Mouse (Mus musculus): ENCODE measurements around the gene Bfar.
"Not testable (repeated sequence)": the region's sequence is repeated elsewhere in the genome, so short reads cannot be mapped to it uniquely, and the experiment has no call there.

Bfar gene

DNA sequence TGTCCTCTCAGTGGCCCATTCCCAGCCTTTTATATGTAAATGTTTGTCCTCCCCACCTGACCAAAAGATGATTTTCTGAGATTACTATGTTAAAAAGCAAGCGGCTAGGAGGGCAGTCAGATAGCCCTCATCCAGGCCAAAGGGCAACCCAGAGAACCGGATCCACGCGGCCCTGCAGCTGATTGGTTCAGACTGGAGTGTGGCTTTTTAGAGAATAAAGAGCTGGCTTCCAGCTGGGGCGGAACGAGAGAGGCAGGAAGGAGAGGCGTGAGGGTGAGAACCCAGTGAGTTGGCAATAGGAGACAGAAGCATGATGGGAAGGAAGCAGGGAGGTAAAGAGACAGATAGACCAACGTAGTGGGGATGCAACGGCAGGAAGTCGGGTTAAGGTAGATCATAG lies 51.3 kb downstream of the Bfar start:
- no peak for DNase-seq (ENCODE audit: low spot score)

DNA sequence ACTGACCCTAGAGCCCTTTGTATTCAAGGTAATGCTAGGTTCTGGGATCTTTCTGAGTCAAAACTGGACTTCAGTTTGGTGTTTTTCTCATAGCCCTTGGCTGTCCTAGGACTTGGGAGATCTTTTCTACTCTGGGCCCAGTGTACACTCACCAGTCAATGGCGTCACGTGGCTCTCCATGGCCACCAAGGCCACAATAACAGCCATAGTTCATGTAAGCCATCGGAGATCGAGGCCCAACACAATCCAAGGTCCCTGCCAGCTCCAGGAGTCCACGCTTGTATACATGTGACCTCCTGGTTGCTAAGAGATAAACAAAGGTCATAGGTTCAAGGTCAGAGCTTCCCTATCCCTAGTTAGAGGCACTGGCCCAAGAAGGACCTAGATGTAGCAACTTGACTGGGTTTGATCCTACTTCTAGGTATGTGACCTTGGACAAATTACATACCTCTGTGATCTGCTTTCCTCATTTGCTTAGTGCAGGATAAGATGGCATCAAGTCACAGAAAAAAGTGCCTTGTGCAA lies 56.2 kb downstream of the Bfar start:
- DNase-seq (ENCODE audit: low spot score): no peak

DNA sequence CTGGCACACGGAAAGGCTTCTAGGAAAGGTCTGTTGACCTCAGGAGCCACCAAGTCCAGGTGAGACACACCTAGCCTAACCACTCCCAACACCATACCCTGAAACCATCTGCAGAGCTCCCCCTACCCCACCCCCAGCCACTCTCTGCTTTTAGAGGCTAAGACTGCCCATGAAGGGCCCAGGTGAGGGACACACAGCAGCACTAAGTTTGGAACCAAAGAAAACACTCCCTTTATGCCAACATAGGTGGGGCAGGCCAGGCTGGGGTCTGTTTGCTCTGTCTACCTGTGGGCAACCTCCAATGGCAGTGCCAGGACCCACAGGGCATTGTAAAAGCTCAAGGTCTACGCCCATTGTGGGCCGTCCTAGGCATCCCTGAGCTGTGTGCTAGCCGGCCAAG lies 57.8 kb downstream of the Bfar start:
- DNase-seq (ENCODE audit: low spot score): no peak

DNA sequence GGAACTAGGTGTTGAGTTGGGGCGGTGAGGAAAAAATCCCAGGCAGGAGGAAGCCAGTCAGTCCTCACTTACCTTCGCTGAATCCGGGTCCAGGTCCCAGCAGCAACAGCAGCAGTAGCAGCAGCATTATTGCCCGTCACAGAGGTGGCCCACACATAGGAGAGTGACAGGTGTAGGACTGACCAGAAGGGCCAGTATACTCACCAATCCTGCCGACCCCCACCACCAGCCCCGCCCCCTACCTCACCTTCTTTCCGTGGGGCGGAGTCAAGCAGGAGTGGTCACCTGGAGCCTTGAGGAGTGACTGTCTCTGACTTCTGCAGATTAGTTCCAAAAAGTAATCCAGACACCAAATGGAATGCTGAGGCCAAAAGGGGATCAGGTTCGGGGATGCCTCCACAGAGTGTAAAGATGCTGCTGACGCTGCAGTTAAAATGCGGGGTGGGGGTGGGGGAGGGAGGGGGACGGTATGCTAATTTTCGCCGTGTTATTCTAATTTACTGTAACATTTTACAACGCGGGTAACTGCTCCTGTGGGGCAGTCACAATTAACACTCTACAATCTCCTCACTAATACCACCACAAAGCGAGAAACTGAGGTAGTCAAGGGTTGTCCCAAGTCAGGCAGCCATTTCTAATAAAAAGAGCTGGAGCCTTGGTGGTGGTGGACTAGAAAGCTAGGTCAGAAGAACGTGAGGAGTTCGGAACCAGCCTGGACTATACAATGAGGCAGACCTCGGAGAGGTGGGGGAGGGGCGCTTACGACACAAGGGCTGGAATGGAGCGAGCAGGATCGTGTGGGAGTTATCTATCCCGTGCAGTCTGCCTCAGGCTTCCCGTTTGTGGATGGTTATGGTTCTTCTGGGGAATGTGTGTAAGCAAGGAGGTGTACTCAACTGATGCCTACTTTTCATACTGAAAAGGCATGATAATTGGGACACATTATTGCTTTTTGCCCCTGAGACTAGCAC lies 58.9 kb downstream of the Bfar start, which contains the start of gene Pla2g10:
Gene Pla2g10, minus strand, starts transcription at position 699 of the 971 bp plus-strand sequence.
- peak; percentile 49 for DNase-seq (ENCODE audit: low spot score)

DNA sequence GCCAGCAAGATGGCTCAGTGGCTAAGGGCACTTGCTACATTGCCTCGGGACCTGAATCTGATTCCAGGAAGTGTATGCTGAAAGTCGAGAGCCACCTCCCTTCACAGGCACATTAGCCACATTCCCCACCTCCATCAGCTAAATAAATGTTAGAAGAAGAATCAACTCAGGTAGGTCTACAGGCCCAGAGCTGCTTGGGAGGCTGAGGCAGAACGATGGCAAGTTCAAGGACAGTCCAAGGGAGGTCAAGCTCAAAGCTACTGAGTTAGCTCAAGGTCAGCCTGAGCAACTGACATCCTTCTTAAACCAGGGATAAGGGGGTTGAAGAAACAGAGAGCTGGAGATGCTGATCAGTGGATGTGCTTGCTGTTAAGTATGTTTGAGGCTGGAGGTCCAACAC lies 61.1 kb downstream of the Bfar start:
- no peak for DNase-seq (ENCODE audit: low spot score)

DNA sequence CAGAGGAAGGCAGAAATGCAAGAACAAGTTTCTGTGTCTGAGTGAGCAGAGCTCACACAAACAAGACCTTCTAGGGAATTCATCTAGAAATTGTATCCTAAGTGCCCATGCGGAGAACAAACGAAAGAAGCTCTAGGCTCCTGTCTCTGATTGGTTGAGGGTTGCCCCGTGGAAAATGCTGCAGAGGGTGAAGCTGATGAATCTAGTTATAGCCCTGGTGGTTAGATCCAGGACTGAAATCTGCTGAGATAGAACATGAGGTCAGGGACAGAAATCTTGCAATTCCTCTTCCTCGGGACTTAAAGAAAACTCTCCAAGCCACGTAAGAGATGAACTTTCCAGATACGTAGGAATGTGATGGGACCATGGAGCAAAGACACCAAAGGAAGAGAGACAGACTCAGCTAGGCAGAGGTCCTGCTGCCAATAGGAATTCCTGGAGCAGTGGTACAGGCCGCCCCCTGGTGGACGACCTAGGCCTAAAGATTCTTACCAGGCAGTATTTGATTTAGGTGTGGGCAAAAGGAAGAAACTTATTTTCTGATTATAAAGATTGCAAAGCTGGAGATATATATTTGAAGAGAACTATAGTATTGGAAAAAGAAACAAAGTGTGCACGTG lies 62.0 kb downstream of the Bfar start:
- DNase-seq (ENCODE audit: low spot score): peak; percentile 91

DNA sequence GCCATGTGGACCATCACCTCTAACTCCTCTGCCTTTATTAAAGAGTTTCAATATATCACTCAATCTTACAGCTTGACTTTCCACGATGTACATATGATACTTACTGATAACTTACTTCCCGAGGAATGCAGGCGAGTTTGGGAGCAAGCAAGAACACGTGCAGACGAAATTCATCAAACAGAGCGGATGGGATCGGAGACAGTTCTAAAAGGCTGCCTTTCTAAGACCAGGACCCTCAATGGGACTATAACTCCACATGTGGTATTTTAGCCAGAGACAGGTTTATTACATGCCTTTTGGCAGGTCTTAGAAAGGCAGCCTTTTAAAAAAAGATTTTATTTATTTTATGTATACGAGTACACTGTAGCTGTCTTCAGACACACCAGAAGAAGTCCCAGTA lies 64.3 kb downstream of the Bfar start:
- DNase-seq (ENCODE audit: low spot score): no peak

DNA sequence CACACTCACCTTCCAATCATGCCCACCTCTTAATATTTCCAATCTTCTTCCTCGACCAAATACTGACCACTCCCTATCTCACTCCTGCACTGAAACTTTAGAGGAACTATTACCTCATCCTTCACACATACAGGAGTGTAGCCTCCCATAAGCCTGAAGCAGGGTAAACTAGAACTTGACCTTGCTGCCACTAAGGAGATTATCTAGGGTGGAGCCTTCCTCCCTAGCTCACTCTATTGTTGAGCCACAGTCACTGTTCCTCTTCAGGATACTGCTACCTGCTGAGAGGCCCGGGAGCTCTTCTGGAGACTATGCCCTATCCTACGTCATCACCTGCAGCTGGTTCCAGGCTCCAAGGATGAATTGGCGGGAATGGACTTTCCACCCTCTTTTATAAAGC lies 67.4 kb downstream of the Bfar start:
- not testable (repeated sequence) for DNase-seq (ENCODE audit: low spot score)

DNA sequence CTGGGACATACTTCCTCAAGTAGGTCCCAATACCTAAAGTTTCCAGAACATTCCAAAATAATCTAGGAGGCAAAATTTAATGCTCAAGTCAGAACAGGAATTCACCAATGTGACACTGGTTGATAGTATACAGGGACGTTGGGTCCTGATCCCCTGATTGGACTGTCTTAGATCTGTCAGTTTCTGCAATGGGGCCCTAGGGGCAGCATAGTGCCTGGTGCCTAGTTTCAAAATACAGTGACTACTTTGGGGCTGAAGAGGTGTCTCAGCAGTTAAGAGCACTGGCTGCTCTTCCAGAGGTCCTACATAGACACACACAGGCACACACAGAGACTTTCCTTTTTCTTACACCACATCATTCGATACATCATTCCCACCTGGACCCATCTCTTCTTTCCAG lies 69.2 kb downstream of the Bfar start:
- no peak for DNase-seq (ENCODE audit: low spot score)

DNA sequence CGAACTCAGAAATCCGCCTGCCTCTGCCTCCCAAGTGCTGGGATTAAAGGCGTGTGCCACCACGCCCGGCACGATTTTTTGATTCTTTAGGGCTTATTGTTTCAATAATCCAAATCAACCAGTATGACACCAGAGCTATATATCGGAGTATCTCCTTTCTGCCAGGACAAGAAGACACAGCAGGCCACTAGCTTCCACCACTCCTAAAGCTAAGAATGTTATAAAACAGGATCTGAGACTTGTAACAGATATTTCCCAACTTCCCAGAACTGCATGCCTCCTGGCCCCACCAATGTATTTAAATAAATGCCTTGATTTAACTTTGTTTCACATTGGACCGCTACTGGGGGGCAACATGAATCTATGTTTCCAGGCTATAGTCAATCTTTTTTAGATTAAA lies 76.0 kb downstream of the Bfar start:
- no peak for DNase-seq (ENCODE audit: low spot score)

DNA sequence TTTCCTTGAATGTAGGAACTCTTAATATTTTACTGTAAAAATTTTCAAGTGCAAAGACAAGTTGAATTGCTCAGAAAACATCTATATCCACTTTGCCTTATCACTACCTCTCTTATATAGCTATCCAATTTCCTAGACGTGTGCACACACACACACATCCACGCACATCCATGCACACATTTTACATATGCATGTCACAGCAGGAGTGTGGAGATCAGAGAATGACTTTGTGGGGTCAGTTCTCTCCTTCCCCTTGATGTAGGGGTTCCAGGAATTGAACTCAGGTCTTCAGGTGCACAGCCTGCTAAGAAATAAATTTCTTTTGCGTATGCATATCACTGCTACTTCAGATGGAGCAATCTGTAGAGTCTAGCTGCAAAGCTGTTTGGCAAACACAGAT lies 76.5 kb downstream of the Bfar start:
- DNase-seq (ENCODE audit: low spot score): no peak

DNA sequence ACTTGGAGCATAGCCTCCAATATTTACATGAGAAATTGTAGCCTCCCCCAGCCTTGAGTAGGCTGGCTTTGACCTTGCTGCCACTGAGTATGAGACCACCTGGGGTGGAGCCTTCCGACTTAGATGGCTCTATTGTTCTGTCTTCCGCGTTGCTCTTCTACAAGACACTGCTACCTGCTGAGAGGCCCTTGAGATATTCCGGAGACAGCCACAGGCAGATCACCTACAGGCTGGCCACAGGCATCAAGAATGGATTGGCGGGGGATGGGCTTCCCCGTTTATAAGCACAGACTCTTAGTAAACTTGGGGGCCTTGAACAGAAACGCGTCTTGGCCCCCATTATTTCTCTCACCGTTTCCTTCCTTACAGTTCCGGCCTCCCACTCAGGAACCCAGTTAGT lies 77.2 kb downstream of the Bfar start:
- DNase-seq (ENCODE audit: low spot score): not testable (repeated sequence)

DNA sequence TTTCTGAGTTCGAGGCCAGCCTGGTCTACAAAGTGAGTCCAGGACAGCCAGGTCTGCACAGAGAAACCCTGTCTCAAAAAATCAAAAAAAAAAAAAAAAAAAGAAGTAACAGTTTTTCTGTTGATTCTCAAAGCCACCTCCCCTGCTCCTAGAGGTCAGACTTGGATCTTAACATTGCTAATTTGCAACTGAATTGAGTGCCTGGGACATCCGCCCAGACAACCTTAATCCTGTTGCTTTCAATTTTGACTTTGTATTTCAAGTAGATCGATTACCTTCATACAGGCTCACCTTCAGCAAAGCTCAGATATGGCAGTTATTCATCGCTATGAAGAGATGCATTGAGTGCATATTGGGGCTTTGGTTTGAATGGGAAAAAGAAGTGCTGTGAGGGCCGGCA lies 77.6 kb downstream of the Bfar start:
- DNase-seq (ENCODE audit: low spot score): no peak

DNA sequence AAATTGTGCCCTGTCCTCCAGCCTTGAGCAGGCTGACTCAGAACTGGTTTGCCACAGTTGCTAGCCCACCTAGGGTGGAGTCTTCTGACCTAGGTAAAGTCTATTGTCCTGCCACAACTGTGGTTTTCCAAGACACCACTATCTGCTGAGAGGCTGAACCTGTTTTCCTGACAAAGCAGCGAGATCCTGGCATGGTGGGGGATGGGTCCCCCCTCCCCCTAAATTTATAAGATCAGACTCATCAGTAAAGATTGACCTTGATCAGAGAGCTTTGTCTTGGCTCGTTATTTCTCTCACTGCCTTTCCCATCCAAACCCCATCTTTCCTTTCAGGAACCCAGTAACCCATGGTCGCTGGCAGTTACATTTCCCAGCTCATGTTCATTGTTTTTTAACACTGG lies 78.3 kb downstream of the Bfar start:
- no peak for DNase-seq (ENCODE audit: low spot score)

DNA sequence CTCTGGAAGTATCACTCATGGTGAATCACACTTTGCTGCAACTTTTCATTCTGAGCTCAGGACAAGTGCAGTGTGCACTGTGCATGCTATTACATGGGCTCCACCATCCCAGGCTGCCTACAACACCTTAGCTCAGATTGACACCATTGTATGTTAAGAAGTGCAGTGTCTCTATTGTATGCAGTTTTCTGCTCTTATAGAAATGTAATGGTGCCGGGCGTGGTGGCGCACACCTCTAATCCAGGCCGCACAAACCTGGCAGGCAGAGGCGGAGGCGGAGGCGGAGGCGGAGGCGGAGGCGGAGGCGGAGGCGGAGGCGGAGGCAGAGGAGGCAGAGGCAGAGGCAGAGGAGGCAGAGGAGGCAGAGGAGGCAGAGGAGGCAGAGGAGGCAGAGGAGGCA lies 79.0 kb downstream of the Bfar start:
- no peak for DNase-seq (ENCODE audit: low spot score)

All from testis, postnatal 10 days (tissue).